In the genomic region with DNA sequence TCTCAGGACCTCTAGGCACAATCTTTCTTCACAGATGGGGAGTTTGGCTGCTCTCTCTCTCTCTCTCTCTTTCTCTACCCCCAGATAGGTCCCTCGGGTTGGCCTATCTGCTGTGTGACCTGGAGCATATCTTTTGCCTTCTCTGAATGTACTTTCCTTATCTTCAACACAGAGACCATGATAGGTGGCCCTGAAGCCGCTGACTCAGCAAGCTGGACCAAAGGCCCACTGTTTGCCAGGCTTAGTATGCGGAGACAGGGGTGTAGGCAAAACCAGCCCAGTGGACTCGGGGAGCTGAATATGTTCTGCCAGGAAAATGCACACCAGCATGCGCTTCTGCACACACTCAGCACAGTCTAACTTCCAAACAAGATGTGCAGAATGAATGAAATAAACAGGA, we compare ENCODE assay signal across 7 mouse cellular contexts.
DNase-seq lines count a peak whose midpoint lies in the region; ATAC-seq lines count a peak whose summit lies in the region.

No protein-coding gene starts in this region.

- H3K27me3 ChIP-seq in liver, embryonic 11.5 days (replicated peaks; ENCODE audit: control insufficient read depth, insufficient read depth, low read length) = peaks cover 9% of the 10 kb centered on the region
- H3K27me3 ChIP-seq in hindbrain, embryonic 10.5 days (ENCODE audit: insufficient read depth, poor library complexity, severe bottlenecking) = peaks cover 98% of the 10 kb centered on the region
- H3K27me3 ChIP-seq in limb, embryonic 15.5 days = peaks cover 14% of the 10 kb centered on the region
- no peaks in the 10 kb centered on the region for H3K27me3 ChIP-seq in splenic B cell, adult 2 months (ENCODE audit: control insufficient read depth, insufficient read depth, low read length, poor library complexity, severe bottlenecking)

- 26% methylated on average over 5 of the region's 5 CpGs for WGBS in liver, embryonic 11.5 days
- 35% methylated on average over 5 of the region's 5 CpGs for WGBS in hindbrain, embryonic 10.5 days
- WGBS in limb, embryonic 15.5 days = 37% methylated on average over 5 of the region's 5 CpGs

- intact Hi-C loops in gastrocnemius, postnatal 14 days (cut with DNase I; ENCODE audit: low total_unique reads) = no loop called here

- no peak overlapping the region for H3K27ac ChIP-seq in liver, embryonic 11.5 days (ENCODE audit: low read depth, low read length)
- no peak overlapping the region for H3K27ac ChIP-seq in hindbrain, embryonic 10.5 days
- H3K27ac ChIP-seq in limb, embryonic 15.5 days = no peak overlapping the region

- no peak for ATAC-seq in liver, embryonic 11.5 days (replicated peaks; ENCODE audit: low FRiP score)
- ATAC-seq in limb, embryonic 15.5 days (ENCODE audit: insufficient number of reproducible peaks, low FRiP score, low TSS enrichment, low read depth) = no peak

- H3K9me3 ChIP-seq in liver, embryonic 11.5 days (ENCODE audit: control insufficient read depth, low read length) = no peaks in the 10 kb centered on the region
- H3K9me3 ChIP-seq in hindbrain, embryonic 10.5 days = no peaks in the 10 kb centered on the region
- no peaks in the 10 kb centered on the region for H3K9me3 ChIP-seq in limb, embryonic 15.5 days

- peak overlapping the region; percentile 50 for H3K4me2 ChIP-seq in liver, embryonic 11.5 days
- H3K4me2 ChIP-seq in limb, embryonic 15.5 days = peak overlapping the region; percentile 43; the same call in 1 of the 2 replicates

- no peaks in the 10 kb centered on the region for H3K36me3 ChIP-seq in liver, embryonic 11.5 days (ENCODE audit: control insufficient read depth, insufficient read depth, low read length)
- H3K36me3 ChIP-seq in hindbrain, embryonic 10.5 days = no peaks in the 10 kb centered on the region
- no peaks in the 10 kb centered on the region for H3K36me3 ChIP-seq in limb, embryonic 15.5 days
- no peaks in the 10 kb centered on the region for H3K36me3 ChIP-seq in splenic B cell, adult 2 months (ENCODE audit: control insufficient read depth, insufficient read depth, low read length, poor library complexity, severe bottlenecking)

- peaks cover 5% of the 10 kb centered on the region for H3K4me1 ChIP-seq in liver, embryonic 11.5 days (replicated peaks; ENCODE audit: control insufficient read depth, insufficient read depth, low read length)
- H3K4me1 ChIP-seq in hindbrain, embryonic 10.5 days (replicated peaks) = peaks cover 50% of the 10 kb centered on the region
- H3K4me1 ChIP-seq in limb, embryonic 15.5 days = peaks cover 19% of the 10 kb centered on the region

- no peak overlapping the region for H3K9ac ChIP-seq in liver, embryonic 11.5 days (ENCODE audit: low read depth, low read length)
- no peak overlapping the region for H3K9ac ChIP-seq in limb, embryonic 15.5 days

- no peak overlapping the region for H3K4me3 ChIP-seq in liver, embryonic 11.5 days (ENCODE audit: low read depth, low read length)
- H3K4me3 ChIP-seq in hindbrain, embryonic 10.5 days = peak overlapping the region; percentile 41; the same call in 1 of the 2 replicates
- H3K4me3 ChIP-seq in limb, embryonic 15.5 days = no peak overlapping the region

- DNase-seq in liver, embryonic 11.5 days (ENCODE audit: low spot score) = no peak
- DNase-seq in liver = no peak
- no peak for DNase-seq in hindbrain, embryonic 10.5 days (ENCODE audit: low spot score)
- DNase-seq in splenic B cell, adult 2 months (ENCODE audit: low read depth, low spot score) = peak; percentile 18
- no peak for DNase-seq in gastrocnemius, postnatal 14 days
- no peak for DNase-seq in left cerebral cortex, adult 9 months (ENCODE audit: low spot score in 2 of 2)
